Mouse (Mus musculus): ENCODE data around the gene Tgfbi. TPM values are rescaled to one million over a fixed set of nuclear protein-coding genes. Genes with fewer than 3 reads are reported as not detected.

The Tgfbi gene
- polyA plus RNA-seq, 1 experiment, result 125 TPM

GRCm38 (mm10) chr13:56671206-56671605 is 61.9 kb downstream of the Tgfbi start:
- no peak overlapping the region for H3K27ac ChIP-seq (ENCODE audit: insufficient read depth, low read length)
- no peaks in the 10 kb centered on the region for H3K4me1 ChIP-seq (ENCODE audit: control insufficient read depth, insufficient read depth, low read length)
- H3K4me3 ChIP-seq (ENCODE audit: insufficient read depth, low read length), result no peak overlapping the region
- TF ChIP-seq POLR2A (IDR thresholded peaks at IDR 0.05; ENCODE audit: low read depth, low read length) (no peak), CTCF (IDR thresholded peaks at IDR 0.05; ENCODE audit: borderline replicate concordance, insufficient read depth, low read length) (no peak)

GRCm38 (mm10) chr13:56677731-56678130 is 68.4 kb downstream of the Tgfbi start:
- H3K27ac ChIP-seq (ENCODE audit: insufficient read depth, low read length), result no peak overlapping the region
- no peak overlapping the region for H3K4me3 ChIP-seq (ENCODE audit: insufficient read depth, low read length)
- H3K4me1 ChIP-seq (ENCODE audit: control insufficient read depth, insufficient read depth, low read length), result no peaks in the 10 kb centered on the region; the same call in 1 of the 2 replicates
- TF ChIP-seq POLR2A (IDR thresholded peaks at IDR 0.05; ENCODE audit: low read depth, low read length), result no peak
- no peak for TF ChIP-seq CTCF (IDR thresholded peaks at IDR 0.05; ENCODE audit: borderline replicate concordance, insufficient read depth, low read length)

- Histone ChIP-seq H3K27ac (ENCODE audit: insufficient read depth, low read length) (no peak overlapping the region), H3K4me3 (ENCODE audit: insufficient read depth, low read length) (no peak overlapping the region), H3K4me1 (ENCODE audit: control insufficient read depth, insufficient read depth, low read length) (no peaks in the 10 kb centered on the region; the same call in 1 of the 2 replicates)
- no peak for TF ChIP-seq POLR2A (IDR thresholded peaks at IDR 0.05; ENCODE audit: low read depth, low read length)
Measured at GRCm38 (mm10) chr13:56678188-56678787, 69.0 kb downstream of the Tgfbi start.

- no peak overlapping the region for H3K4me3 ChIP-seq (ENCODE audit: insufficient read depth, low read length)
- H3K4me1 ChIP-seq (ENCODE audit: control insufficient read depth, insufficient read depth, low read length), result no peaks in the 10 kb centered on the region; the same call in 1 of the 2 replicates
- H3K27ac ChIP-seq (ENCODE audit: insufficient read depth, low read length), result no peak overlapping the region
- no peak for TF ChIP-seq POLR2A (IDR thresholded peaks at IDR 0.05; ENCODE audit: low read depth, low read length)
- TF ChIP-seq CTCF (IDR thresholded peaks at IDR 0.05; ENCODE audit: borderline replicate concordance, insufficient read depth, low read length), result no peak
Measured at GRCm38 (mm10) chr13:56678826-56679504, 69.6 kb downstream of the Tgfbi start.

GRCm38 (mm10) chr13:56681924-56682323 is 72.6 kb downstream of the Tgfbi start:
- no peak overlapping the region for H3K27ac ChIP-seq (ENCODE audit: insufficient read depth, low read length)

GRCm38 (mm10) chr13:56682326-56682725 is 73.0 kb downstream of the Tgfbi start:
- no peak for TF ChIP-seq CTCF (IDR thresholded peaks at IDR 0.05; ENCODE audit: borderline replicate concordance, insufficient read depth, low read length)
- TF ChIP-seq POLR2A (IDR thresholded peaks at IDR 0.05; ENCODE audit: low read depth, low read length), result no peak
- H3K4me1 ChIP-seq (ENCODE audit: control insufficient read depth, insufficient read depth, low read length), result no peaks in the 10 kb centered on the region; the same call in 1 of the 2 replicates
- H3K4me3 ChIP-seq (ENCODE audit: insufficient read depth, low read length), result no peak overlapping the region
- no peak overlapping the region for H3K27ac ChIP-seq (ENCODE audit: insufficient read depth, low read length)

More at GRCm38 (mm10) chr13:56681924-56682323, 72.6 kb downstream of the Tgfbi start:
- no peaks in the 10 kb centered on the region; the same call in 1 of the 2 replicates for H3K4me1 ChIP-seq (ENCODE audit: control insufficient read depth, insufficient read depth, low read length)
- no peak overlapping the region for H3K4me3 ChIP-seq (ENCODE audit: insufficient read depth, low read length)
- TF ChIP-seq POLR2A (IDR thresholded peaks at IDR 0.05; ENCODE audit: low read depth, low read length) (no peak), CTCF (IDR thresholded peaks at IDR 0.05; ENCODE audit: borderline replicate concordance, insufficient read depth, low read length) (no peak)

- Histone ChIP-seq H3K4me1 (ENCODE audit: control insufficient read depth, insufficient read depth, low read length) (no peaks in the 10 kb centered on the region; the same call in 1 of the 2 replicates), H3K4me3 (ENCODE audit: insufficient read depth, low read length) (no peak overlapping the region), H3K27ac (ENCODE audit: insufficient read depth, low read length) (no peak overlapping the region)
- TF ChIP-seq POLR2A (IDR thresholded peaks at IDR 0.05; ENCODE audit: low read depth, low read length), result no peak
- TF ChIP-seq CTCF (IDR thresholded peaks at IDR 0.05; ENCODE audit: borderline replicate concordance, insufficient read depth, low read length), result no peak
Measured at GRCm38 (mm10) chr13:56683306-56683705, 74.0 kb downstream of the Tgfbi start.

Other genes with a start within 250 kb of the Tgfbi start
- not detected in 2 replicates for gene Gm3045, start 182.9 kb upstream of the Tgfbi start, polyA plus RNA-seq (2011; ENCODE audit: insufficient read length, low read depth, missing spikeins)
- gene Slc25a48, start 171.2 kb upstream of the Tgfbi start, polyA plus RNA-seq (2011; ENCODE audit: insufficient read length, low read depth, missing spikeins), result not detected in 2 replicates
- not detected in 2 replicates for gene Il9, start 127.3 kb upstream of the Tgfbi start, polyA plus RNA-seq (2011; ENCODE audit: insufficient read length, low read depth, missing spikeins)
- 2.1 and 3.0 TPM in 2 replicates for gene Fbxl21, start 87.1 kb upstream of the Tgfbi start, polyA plus RNA-seq (2011; ENCODE audit: insufficient read length, low read depth, missing spikeins)
- not detected in 2 replicates for gene Lect2, start 61.0 kb upstream of the Tgfbi start, polyA plus RNA-seq (2011; ENCODE audit: insufficient read length, low read depth, missing spikeins)
- gene Smad5, start 93.5 kb downstream of the Tgfbi start, polyA plus RNA-seq (2011; ENCODE audit: insufficient read length, low read depth, missing spikeins), result 59.8 and 75.9 TPM in 2 replicates
- gene Gm45623, start 144.3 kb downstream of the Tgfbi start, polyA plus RNA-seq (2011; ENCODE audit: insufficient read length, low read depth, missing spikeins), result not detected in 2 replicates